Mouse (Mus musculus): ENCODE results near the gene Ttf1. TPM values are rescaled to one million over a fixed set of nuclear protein-coding genes. Genes with fewer than 3 reads are reported as not detected.

Ttf1 gene
- polyA plus RNA-seq, 1 experiment from 2014 or later, result 16.7 TPM

- CTCF ChIA-PET, result no interaction called here
- DNase-seq (ENCODE audit: low read depth, low spot score), result peak; percentile 92
- in situ Hi-C loops (cut with MboI; ENCODE audit: low pct_unique_long_range_greater_than_20kb), result no loop called here
Observed at GRCm38 (mm10) chr2:29124936-29125701, 65.1 kb downstream of the Ttf1 start.

GRCm38 (mm10) chr2:29130118-29130899 lies 70.2 kb downstream of the Ttf1 start:
- ATAC-seq (no peak), DNase-seq (ENCODE audit: low read depth, low spot score) (no peak)
- POLR2A ChIA-PET, result interaction anchor here (0.6 to 0.8 kb wide), 2 partner anchors 8 to 423 kb away, joined by 4 read pairs; no protein-coding TSS in a partner anchor
- H3K27me3 ChIP-seq, result no peaks in the 10 kb centered on the region
- peak; percentile 14 for TF ChIP-seq CTCF (IDR thresholded peaks at IDR 0.05)
- CTCF ChIA-PET, result interaction anchor here (0.8 to 1.3 kb wide), 4 partner anchors 16 to 77 kb away, joined by 3 to 6 read pairs (median 4); no protein-coding TSS in a partner anchor
- in situ Hi-C loops (cut with MboI; ENCODE audit: low pct_unique_long_range_greater_than_20kb), result no loop called here

More at GRCm38 (mm10) chr2:29124936-29125701, 65.1 kb downstream of the Ttf1 start:
- no peak for TF ChIP-seq CTCF (IDR thresholded peaks at IDR 0.05)
- POLR2A ChIA-PET, result no interaction called here
- H3K27me3 ChIP-seq, result no peaks in the 10 kb centered on the region
- peak; percentile 95 for ATAC-seq

- CTCF ChIA-PET, result interaction anchor here (0.6 kb wide), 1 partner anchor 578 kb away, joined by 3 read pairs; no protein-coding TSS in a partner anchor
- DNase-seq (ENCODE audit: low read depth, low spot score) (no peak), ATAC-seq (no peak)
- no peak for TF ChIP-seq CTCF (IDR thresholded peaks at IDR 0.05)
- H3K27me3 ChIP-seq, result no peaks in the 10 kb centered on the region
- POLR2A ChIA-PET, result no interaction called here
- in situ Hi-C loops (cut with MboI; ENCODE audit: low pct_unique_long_range_greater_than_20kb), result no loop called here
Observed at GRCm38 (mm10) chr2:29135161-29135560, 75.1 kb downstream of the Ttf1 start.

Other genes starting within 250 kb of the Ttf1 start
- gene Gtf3c4, start 219.9 kb upstream of the Ttf1 start, polyA plus RNA-seq (2021), result 22.8 TPM
- gene Ddx31, start 219.9 kb upstream of the Ttf1 start, polyA plus RNA-seq (2021), result 10.5 TPM
- gene Barhl1, start 143.6 kb upstream of the Ttf1 start, polyA plus RNA-seq (2021), result 0.04 TPM
- gene Cfap77, start 5.2 kb upstream of the Ttf1 start, polyA plus RNA-seq (2021), result 0.23 TPM
- gene Setx, start 63.9 kb downstream of the Ttf1 start, polyA plus RNA-seq (2021), result 23.2 TPM
- 16.8 TPM for gene Ntng2, start 192.7 kb downstream of the Ttf1 start, polyA plus RNA-seq (2021)

All from Patski (cell line).